Mouse (Mus musculus) left cerebral cortex, postnatal 25 days (tissue): ENCODE measurements around the gene Atf6. TPM values are rescaled to one million over a fixed set of nuclear protein-coding genes. Genes with fewer than 3 reads are reported as not detected.
A peak's percentile ranks its signal among the peaks of the same experiment; 100 is the strongest.

Experiments
- DNase-seq, 2 experiments: peaks; one replicate each; pipeline ENCODE4 v3.0.0; 2022; ENCODE audit warnings: low spot score in 2 of 2, mixed read lengths in 1 of 2
- intact Hi-C: fragments of 180-260 bp; cut with DNase I; formaldehyde crosslinking; loops from one replicate; pipeline ENCODE4 v1.15.1; 2025
- total RNA-seq, 2 experiments: library from RNA; stranded (reverse); gene quantifications; 2 replicates each; pipeline ENCODE4 v1.2.3; 2021

Atf6 gene
- total RNA-seq, 2 experiments from 2014 or later = 51.8 to 52.9 TPM

DNA sequence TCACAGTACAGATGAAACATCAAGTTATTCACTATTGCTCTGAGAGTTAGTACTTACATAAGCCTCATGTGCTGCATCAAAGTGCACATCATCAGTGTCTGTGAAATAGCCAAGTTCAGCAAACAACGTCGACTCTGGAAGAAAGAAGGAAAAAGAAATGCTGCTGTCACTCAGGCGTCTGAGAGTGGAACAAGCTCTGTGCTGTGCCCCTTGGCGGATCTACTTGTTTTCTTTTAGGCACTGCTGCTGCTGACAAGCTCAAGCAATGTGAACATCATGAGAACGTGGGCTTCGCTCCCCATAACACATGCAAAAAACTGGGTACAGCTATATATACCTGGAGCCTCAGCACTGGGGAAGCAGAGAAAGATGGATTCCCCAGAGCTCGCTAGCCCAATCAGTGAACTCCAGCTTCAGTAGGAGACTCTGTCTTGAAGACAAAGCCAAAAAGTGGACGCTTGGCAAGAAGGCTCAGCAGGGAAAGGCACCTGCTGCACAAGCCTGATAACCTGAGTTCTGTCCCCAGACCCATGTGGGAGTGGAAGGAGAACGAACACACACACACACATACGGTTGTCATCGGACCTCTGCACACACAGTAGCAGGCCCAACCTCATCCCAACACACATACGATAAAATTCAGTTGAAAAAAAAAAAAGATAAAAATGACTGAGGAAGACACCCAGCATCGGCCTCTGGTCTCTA, 12.4 kb downstream of the Atf6 start:
- intact Hi-C loops = no loop called here
- DNase-seq = peak in 1 of 2 experiments; percentile 52

- DNase-seq = peak in 1 of 2 experiments; percentile 83
- intact Hi-C loops = no loop called here
Measured at GRCm38 (mm10) chr1:170853604-170854003, 14.0 kb downstream of the Atf6 start.

DNA sequence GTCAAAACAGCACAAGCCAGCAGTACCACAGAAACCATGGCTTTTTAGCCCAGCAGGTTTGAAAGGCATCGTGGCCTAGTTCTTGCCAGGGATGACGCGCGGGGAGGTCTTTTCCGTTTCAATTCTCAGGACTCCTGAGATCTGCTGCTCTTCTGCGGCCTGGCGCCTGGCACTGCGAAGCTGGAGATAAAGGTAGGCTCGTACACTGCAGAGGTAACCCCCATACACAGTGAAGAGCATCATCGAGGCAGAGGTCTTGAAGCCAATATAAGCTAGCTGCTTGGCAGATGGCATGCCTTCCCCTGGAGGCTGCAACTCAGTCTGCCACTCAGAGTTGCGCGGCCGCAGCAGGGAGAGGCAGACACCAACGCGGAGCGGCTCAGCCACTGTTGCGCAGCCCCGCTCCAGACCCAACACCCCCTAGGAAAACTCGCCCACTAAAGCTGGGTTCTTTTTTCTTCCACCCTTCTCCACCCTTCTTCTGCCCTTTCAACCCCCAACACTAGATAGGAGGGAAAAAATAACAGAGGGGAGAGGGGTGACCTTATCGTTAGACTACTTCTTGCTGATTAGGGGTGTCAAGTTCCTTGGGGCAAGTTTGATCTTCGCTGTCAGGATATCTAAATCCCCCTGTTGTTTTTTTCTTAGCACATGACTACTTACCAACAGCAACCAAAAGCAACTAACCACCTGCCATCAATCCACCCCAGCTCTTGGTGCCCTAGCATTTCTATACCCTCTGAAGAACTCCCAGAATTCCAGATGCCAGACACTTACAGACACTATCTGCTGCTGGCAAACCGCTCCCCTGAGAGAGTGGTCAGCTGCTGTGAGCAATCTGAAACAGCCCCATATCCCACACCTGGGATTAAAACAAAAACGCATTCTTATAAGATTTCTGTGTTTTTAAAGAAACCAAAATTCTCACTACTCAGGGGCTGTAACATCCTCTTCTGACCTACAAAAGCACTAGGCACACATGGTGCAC, 16.6 kb downstream of the Atf6 start:
- intact Hi-C loops = no loop called here
- no peak for DNase-seq

DNA sequence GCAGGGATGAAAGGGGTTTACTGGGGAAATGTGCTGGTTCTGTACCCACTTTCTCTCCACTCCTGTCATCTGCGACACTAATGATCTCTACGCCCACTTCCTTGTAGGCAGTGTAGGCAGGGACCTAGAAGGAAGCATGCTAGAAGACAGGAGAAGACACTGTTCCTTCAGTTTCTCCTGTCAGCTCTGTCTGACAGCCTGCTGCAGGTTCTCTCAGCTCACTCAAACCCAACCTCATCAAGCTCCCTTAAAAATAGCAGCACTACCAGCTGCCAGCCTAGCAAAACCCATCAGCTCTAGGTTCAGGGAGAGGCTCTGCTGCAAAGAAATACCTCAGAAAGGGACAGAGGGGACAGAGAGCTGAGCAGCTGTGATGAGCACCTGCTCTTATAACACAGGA, 17.6 kb downstream of the Atf6 start:
- DNase-seq = peak in 1 of 2 experiments; percentile 52
- intact Hi-C loops = no loop called here

DNA sequence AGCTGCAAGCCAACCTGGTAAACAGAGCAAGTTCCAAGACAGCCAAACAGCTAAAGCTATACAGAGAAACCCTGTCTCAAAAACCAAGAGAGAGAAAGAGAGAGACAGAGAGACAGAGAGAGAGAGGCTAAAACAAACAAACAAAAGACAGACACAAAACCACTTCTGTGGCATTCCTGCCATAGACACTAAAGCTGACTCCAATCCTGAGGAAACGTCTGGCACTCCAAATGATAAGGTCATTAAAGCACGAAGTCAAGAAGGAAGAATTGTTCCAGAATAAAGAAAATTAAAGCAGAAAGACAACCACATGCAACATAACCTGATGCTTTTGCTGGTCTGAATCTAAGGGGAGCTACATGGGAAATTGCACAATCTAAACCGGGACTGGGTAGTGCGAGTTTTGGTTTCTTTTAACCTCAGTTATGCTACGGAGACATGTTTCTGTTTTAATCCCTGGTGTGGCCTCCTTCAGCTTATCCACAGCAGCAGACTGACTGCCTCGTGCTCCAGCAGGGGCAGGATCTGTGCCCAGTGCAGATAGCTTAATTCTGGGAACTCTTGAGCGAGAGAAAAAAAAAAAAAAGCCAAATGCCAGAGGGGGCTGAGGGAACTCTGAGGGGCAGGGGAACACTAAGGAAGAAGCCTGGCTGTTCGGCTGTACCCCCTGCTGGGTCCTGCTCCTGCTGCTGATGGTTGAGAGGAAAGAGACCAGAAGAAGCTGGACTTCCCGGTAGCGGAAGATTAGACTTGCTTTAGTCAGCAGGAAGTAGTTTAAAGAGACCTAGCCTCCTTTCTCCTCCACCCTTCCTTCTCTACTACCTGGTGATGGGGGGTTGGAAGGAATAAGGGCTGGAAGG, 21.9 kb downstream of the Atf6 start:
- no peak for DNase-seq
- intact Hi-C loops = loop anchor here (10.0 kb wide), 1 partner anchor 551 kb away; no protein-coding TSS in a partner anchor

- intact Hi-C loops = loop anchor here (10.0 kb wide), 1 partner anchor 550 kb away; no protein-coding TSS in a partner anchor
- DNase-seq = no peak
Measured at GRCm38 (mm10) chr1:170844380-170844779, 23.2 kb downstream of the Atf6 start.

GRCm38 (mm10) chr1:170839685-170840084, 27.9 kb downstream of the Atf6 start:
- intact Hi-C loops = loop anchor here (1.0 to 10.0 kb wide), 2 partner anchors 207 to 545 kb away; no protein-coding TSS in a partner anchor
- peak in 1 of 2 experiments; percentile 71 for DNase-seq

- no peak for DNase-seq
- intact Hi-C loops = no loop called here
Measured at GRCm38 (mm10) chr1:170834756-170835155, 32.8 kb downstream of the Atf6 start.

- no peak for DNase-seq
- intact Hi-C loops = no loop called here
Measured at GRCm38 (mm10) chr1:170829781-170830180, 37.8 kb downstream of the Atf6 start.

DNA sequence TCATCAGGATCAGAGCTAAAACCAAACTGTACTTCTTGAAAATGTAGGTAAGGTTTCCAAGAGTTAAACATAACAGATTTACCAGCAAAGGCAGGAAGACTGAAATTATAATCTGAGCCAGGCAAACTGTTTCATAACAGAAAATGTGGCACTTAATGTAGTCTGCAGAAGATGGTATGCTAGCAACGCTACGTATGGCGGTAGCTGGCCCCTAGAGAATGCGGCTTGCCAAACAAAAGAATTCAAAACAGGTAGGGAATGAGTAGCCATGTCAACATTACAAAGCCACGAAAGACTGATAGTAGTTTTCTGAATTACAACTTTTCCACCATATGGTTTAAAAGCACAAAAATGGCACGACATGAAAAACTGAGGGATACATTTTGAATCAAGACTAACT, 38.2 kb downstream of the Atf6 start:
- intact Hi-C loops = no loop called here
- DNase-seq = no peak

- no peak for DNase-seq
- intact Hi-C loops = no loop called here
Measured at GRCm38 (mm10) chr1:170820103-170820814, 47.3 kb downstream of the Atf6 start.

DNA sequence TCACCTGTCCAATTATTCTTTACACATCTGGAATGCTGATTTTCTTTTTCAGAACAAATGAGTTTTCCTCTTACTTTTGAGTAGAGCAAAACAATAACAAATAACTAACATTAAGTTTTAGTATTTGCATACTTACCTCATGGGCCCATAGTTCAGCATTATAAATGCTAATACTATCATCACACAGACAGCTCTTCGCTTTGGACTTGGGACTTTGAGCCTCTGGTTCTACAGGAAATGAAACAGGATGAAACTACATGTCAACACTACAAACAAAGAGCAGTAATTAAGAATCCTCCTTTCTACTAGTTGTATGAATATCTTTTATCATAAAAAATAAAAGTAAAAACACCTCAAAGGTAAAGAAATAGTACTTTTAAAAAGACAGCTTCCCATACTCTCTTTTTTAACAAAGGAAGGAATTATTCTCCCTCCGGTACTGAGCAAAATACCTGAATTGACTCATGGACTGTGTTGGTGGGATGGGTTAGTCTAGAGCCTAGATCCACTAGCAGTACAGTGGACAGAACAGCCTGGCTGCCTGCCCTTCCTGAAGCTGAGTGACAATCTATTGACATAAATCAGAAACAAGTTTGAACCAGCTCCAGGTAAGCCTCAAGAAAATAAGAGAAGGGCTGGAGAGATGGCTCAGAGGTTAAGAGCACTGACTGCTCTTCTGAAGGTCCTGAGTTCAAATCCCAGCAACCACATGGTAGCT, 52.1 kb downstream of the Atf6 start:
- no peak for DNase-seq
- intact Hi-C loops = no loop called here

DNA sequence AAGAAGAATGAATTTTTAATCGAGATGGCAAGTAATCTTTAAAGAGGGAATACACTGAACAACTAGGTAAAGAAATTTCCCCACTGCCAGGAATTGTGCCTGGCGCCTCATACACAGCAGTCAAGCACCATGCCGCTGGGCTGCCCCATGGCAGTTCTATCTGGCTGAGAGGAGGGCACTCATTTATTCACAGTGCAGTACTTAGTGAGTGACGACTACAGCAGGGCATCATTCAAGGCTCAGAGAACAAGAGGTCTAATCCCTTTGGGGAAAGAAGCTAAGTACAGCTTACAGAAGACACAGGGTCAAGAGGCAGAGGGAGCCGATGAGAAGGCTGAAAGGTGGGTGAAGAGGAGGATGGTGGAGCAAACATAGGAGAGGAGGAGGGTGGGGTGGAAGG, 54.7 kb downstream of the Atf6 start:
- intact Hi-C loops = no loop called here
- no peak for DNase-seq

DNA sequence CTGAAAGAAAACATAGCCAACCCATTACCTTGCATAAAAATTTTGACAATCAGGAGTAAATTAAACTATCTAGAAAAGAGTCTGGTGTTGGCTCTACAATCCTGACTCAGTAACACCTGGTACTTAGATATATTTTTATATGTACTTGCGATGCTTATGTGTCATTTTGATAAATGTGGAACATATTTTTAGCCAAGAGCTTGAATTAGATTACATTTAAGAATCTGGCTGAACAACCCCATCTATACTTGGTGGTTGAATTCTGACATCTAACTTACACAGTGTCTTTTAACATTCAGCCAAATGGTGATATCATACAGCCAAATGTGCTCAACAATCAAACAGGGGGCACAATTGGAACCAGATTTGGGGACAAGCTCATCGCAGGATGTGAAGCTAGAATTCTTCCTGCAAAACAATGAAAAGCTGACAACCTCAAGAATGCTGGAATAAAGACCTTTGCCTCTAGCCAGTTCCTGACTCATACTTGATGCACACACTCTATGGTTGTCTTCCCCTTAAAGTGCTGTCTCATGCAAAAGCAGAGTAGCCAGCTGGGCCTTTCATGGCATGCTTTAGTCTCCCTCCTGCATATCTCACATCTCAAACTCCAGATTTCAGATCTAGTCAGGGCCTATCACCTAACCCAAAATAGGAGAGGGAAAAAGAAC, 59.8 kb downstream of the Atf6 start:
- peak in 1 of 2 experiments; percentile 64 for DNase-seq
- intact Hi-C loops = no loop called here

- intact Hi-C loops = no loop called here
- DNase-seq = no peak
Measured at GRCm38 (mm10) chr1:170804721-170805120, 62.9 kb downstream of the Atf6 start.

GRCm38 (mm10) chr1:170802669-170803068, 64.9 kb downstream of the Atf6 start:
- no peak for DNase-seq
- intact Hi-C loops = no loop called here

- intact Hi-C loops = no loop called here
- DNase-seq = no peak
Measured at GRCm38 (mm10) chr1:170800694-170801093, 66.9 kb downstream of the Atf6 start.
